Mouse (Mus musculus) lung, postnatal 0 days (tissue): ENCODE results near the gene Nrap. TPM values are rescaled to one million over a fixed set of nuclear protein-coding genes. Genes with fewer than 3 reads are reported as not detected.

ENCODE experiments used
- ATAC-seq: fragments of 200-750 bp; cut with Nextera tagmentation; 2 replicates; pipeline ENCODE4 v1.8.0; 2017; ENCODE audit warnings: moderate library complexity
- DNase-seq: peaks from one replicate; pipeline ENCODE4 v3.0.0-alpha.2; 2016; ENCODE audit warnings: low spot score
- H3K27ac ChIP-seq: fragments of 300-500 bp; sonication (generic); 2 replicates; pipeline ENCODE4 v1.5.1; 2014; ENCODE audit warnings: antibody characterized with exemption, mild to moderate bottlenecking, low read length, mixed read lengths
- H3K27me3 ChIP-seq: fragments of 300-500 bp; sonication (generic); replicated peaks from 2 replicates; pipeline ENCODE4 v1.6.1; 2014; ENCODE audit warnings: low read length, mixed read lengths; ENCODE audit not compliant: insufficient read depth
- H3K36me3 ChIP-seq: fragments of 300-500 bp; sonication (generic); 2 replicates; pipeline ENCODE4 v1.6.1; 2014; ENCODE audit warnings: low read length, mixed read lengths; ENCODE audit not compliant: insufficient read depth
- H3K4me1 ChIP-seq: fragments of 300-500 bp; sonication (generic); 2 replicates; pipeline ENCODE4 v1.6.1; 2014; ENCODE audit warnings: antibody characterized with exemption, low read depth, low read length, mixed read lengths; ENCODE audit not compliant: insufficient read depth
- H3K4me2 ChIP-seq: fragments of 300-500 bp; sonication (generic); replicated peaks from 2 replicates; pipeline ENCODE4 v1.6.1; 2014; ENCODE audit warnings: low read depth, mild to moderate bottlenecking, low read length, moderate library complexity, mixed read lengths
- H3K4me3 ChIP-seq: fragments of 300-500 bp; sonication (generic); 2 replicates; pipeline ENCODE4 v1.5.1; 2014; ENCODE audit warnings: low read depth, low read length
- H3K9ac ChIP-seq: fragments of 300-500 bp; sonication (generic); replicated peaks from 2 replicates; pipeline ENCODE4 v1.6.1; 2014; ENCODE audit warnings: low read depth, mild to moderate bottlenecking
- H3K9me3 ChIP-seq: fragments of 300-500 bp; sonication (generic); 2 replicates; pipeline ENCODE4 v1.6.1; 2016; ENCODE audit warnings: low read length, mixed read lengths
- CTCF ChIP-seq: IDR thresholded peaks from 2 replicates; pipeline ENCODE4 v1.5.1; 2016; ENCODE audit warnings: antibody characterized with exemption, mild to moderate bottlenecking
- EP300 ChIP-seq: IDR thresholded peaks from 2 replicates; pipeline ENCODE4 v1.6.1; 2016; ENCODE audit warnings: antibody characterized with exemption, mild to moderate bottlenecking, control low read depth
- WGBS: fragments of 180-500 bp; shearing (Covaris S2); extraction: QIAGEN DNeasy Blood & Tissue Kit; methylation state at CpG from one replicate; pipeline ENCODE4 v1.1.7; 2014; 5-methylcytosine and 5-hydroxymethylcytosine counted together
- polyA plus RNA-seq: library from polyadenylated mRNA; unstranded; fragments of >200 nt; fragmentation: Nextera tagmentation; extraction: Ambion mirVana; gene quantifications from 2 replicates; pipeline ENCODE4 v1.2.1, GENCODE M21; 2015

The Nrap gene
- polyA plus RNA-seq, 1 experiment from 2014 or later, result 0.53 TPM

GRCm38 (mm10) chr19:56393311-56393866 is 3.6 kb upstream of the Nrap start:
- Histone ChIP-seq H3K4me2 (no peak overlapping the region), H3K4me1 (peaks cover 8% of the 10 kb centered on the region; the same call in 1 of the 2 replicates), H3K4me3 (no peak overlapping the region), H3K36me3 (no peaks in the 10 kb centered on the region), H3K27me3 (no peaks in the 10 kb centered on the region), H3K9me3 (no peaks in the 10 kb centered on the region), H3K9ac (no peak overlapping the region), H3K27ac (no peak overlapping the region)
- DNase-seq (no peak), ATAC-seq (no peak)
- whole genome bisulfite sequencing, result 69% methylated on average over 9 of the region's 9 CpGs
- TF ChIP-seq CTCF (no peak), EP300 (no peak)

DNA sequence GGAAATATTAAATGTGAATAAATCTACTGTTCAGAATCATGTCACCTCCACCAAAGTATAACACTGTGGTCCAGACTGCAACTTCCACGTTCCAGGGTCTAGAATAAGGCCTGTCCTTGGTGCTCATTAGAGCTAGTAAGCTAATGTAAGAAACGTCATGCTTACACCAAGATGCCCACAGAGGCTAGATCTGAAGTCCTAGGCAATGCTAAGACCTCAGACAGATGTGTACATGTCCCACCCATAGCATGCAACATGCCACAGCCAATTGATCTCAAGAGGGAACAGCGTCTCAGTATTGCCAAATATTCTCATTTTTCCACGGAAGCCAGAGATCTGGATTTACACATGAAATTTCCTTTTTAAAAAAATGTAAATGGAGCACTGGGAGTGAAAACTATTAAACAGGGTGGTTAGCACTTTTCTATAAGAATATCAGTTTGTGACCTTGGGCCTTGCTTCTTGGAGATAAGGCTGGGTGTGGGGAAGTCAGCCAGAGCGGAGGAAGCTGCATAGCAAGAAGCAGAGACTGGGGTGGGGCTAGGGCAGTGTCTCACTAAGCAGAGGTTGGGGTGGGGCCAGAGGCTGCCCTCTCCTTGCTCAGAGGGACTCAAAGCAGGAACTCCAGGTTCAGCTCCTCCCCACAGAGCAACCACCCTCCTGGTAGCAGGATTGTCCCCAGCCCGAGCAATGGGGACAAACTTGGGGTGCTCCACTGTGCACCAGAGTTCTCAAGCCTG is 1.6 kb upstream of the Nrap start:
- no peak for ATAC-seq
- no peak for TF ChIP-seq CTCF
- TF ChIP-seq EP300, result no peak
- peak; percentile 57 for DNase-seq
- H3K36me3 ChIP-seq, result no peaks in the 10 kb centered on the region
- no peak overlapping the region for H3K4me2 ChIP-seq
- no peak overlapping the region for H3K27ac ChIP-seq
- no peaks in the 10 kb centered on the region for H3K9me3 ChIP-seq
- no peaks in the 10 kb centered on the region for H3K27me3 ChIP-seq
- 62% methylated on average over 6 of the region's 6 CpGs for whole genome bisulfite sequencing
- no peak overlapping the region for H3K9ac ChIP-seq
- no peak overlapping the region for H3K4me3 ChIP-seq
- no peaks in the 10 kb centered on the region for H3K4me1 ChIP-seq

DNA sequence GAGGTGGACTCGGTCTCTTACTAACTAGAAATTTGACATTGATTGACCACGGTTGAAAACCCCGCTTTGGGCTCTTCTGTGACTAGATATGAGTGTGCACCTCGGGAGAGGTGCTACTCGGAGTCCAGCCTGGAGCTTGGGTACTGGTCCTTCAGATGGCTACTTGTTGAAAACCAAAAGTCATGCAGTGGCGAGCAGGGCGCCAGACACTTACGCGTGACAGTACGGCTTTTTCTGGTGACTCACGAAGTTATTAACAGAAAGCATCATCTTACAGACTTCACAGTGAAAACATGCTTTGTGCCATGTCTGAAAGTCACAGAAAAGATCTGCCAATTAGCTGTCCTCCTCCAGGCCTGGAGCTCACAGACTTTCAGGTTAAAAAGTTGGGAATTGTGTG is 661 bp downstream of the Nrap start:
- TF ChIP-seq EP300 (no peak), CTCF (no peak)
- Histone ChIP-seq H3K27me3 (no peaks in the 10 kb centered on the region), H3K9me3 (no peaks in the 10 kb centered on the region), H3K4me2 (no peak overlapping the region), H3K4me1 (no peaks in the 10 kb centered on the region), H3K27ac (no peak overlapping the region), H3K4me3 (no peak overlapping the region), H3K9ac (no peak overlapping the region), H3K36me3 (no peaks in the 10 kb centered on the region)
- DNase-seq, result no peak
- WGBS, result 87% methylated on average over 11 of the region's 11 CpGs
- no peak for ATAC-seq

- peak; percentile 40; the same call in 1 of the 2 replicates for ATAC-seq
- H3K4me3 ChIP-seq, result no peak overlapping the region
- no peaks in the 10 kb centered on the region for H3K36me3 ChIP-seq
- no peaks in the 10 kb centered on the region for H3K27me3 ChIP-seq
- TF ChIP-seq CTCF, result no peak
- no peak for TF ChIP-seq EP300
- H3K27ac ChIP-seq, result no peak overlapping the region
- WGBS, result 66% methylated on average over 4 of the region's 4 CpGs
- H3K4me1 ChIP-seq, result no peaks in the 10 kb centered on the region
- no peak overlapping the region for H3K9ac ChIP-seq
- no peaks in the 10 kb centered on the region for H3K9me3 ChIP-seq
- H3K4me2 ChIP-seq, result no peak overlapping the region
- peak; percentile 77 for DNase-seq
Observed at GRCm38 (mm10) chr19:56387726-56388302, 2.0 kb downstream of the Nrap start.

GRCm38 (mm10) chr19:56386095-56386494 is 3.7 kb downstream of the Nrap start:
- no peak overlapping the region for H3K4me2 ChIP-seq
- no peaks in the 10 kb centered on the region for H3K36me3 ChIP-seq
- no peak overlapping the region for H3K4me3 ChIP-seq
- no peak for TF ChIP-seq CTCF
- TF ChIP-seq EP300, result no peak
- ATAC-seq (no peak), DNase-seq (no peak)
- H3K27me3 ChIP-seq, result no peaks in the 10 kb centered on the region
- H3K4me1 ChIP-seq, result no peaks in the 10 kb centered on the region
- H3K9ac ChIP-seq, result no peak overlapping the region
- 89% methylated on average over 10 of the region's 10 CpGs for WGBS
- H3K27ac ChIP-seq, result no peak overlapping the region
- no peaks in the 10 kb centered on the region for H3K9me3 ChIP-seq

- WGBS, result 83% methylated on average over 5 of the region's 5 CpGs
- ATAC-seq (no peak), DNase-seq (no peak)
- Histone ChIP-seq H3K4me3 (no peak overlapping the region), H3K27me3 (no peaks in the 10 kb centered on the region), H3K9me3 (no peaks in the 10 kb centered on the region), H3K4me1 (no peaks in the 10 kb centered on the region), H3K36me3 (no peaks in the 10 kb centered on the region), H3K27ac (no peak overlapping the region), H3K4me2 (no peak overlapping the region), H3K9ac (no peak overlapping the region)
- TF ChIP-seq CTCF, result no peak
- TF ChIP-seq EP300, result no peak
Observed at GRCm38 (mm10) chr19:56385546-56385945, 4.3 kb downstream of the Nrap start.
